Mouse (Mus musculus) lung, postnatal 0 days (tissue): ENCODE measurements around the gene Chd2. TPM values are rescaled to one million over a fixed set of nuclear protein-coding genes. Genes with fewer than 3 reads are reported as not detected.

Source experiments
- ATAC-seq: fragments of 200-750 bp; cut with Nextera tagmentation; 2 replicates; pipeline ENCODE4 v1.8.0; 2017; ENCODE audit warnings: moderate library complexity
- DNase-seq: peaks from one replicate; pipeline ENCODE4 v3.0.0-alpha.2; 2016; ENCODE audit warnings: low spot score
- H3K27ac ChIP-seq: fragments of 300-500 bp; sonication (generic); 2 replicates; pipeline ENCODE4 v1.5.1; 2014; ENCODE audit warnings: antibody characterized with exemption, mild to moderate bottlenecking, low read length, mixed read lengths
- H3K27me3 ChIP-seq: fragments of 300-500 bp; sonication (generic); replicated peaks from 2 replicates; pipeline ENCODE4 v1.6.1; 2014; ENCODE audit warnings: low read length, mixed read lengths; ENCODE audit not compliant: insufficient read depth
- H3K36me3 ChIP-seq: fragments of 300-500 bp; sonication (generic); 2 replicates; pipeline ENCODE4 v1.6.1; 2014; ENCODE audit warnings: low read length, mixed read lengths; ENCODE audit not compliant: insufficient read depth
- H3K4me1 ChIP-seq: fragments of 300-500 bp; sonication (generic); 2 replicates; pipeline ENCODE4 v1.6.1; 2014; ENCODE audit warnings: antibody characterized with exemption, low read depth, low read length, mixed read lengths; ENCODE audit not compliant: insufficient read depth
- H3K4me2 ChIP-seq: fragments of 300-500 bp; sonication (generic); replicated peaks from 2 replicates; pipeline ENCODE4 v1.6.1; 2014; ENCODE audit warnings: low read depth, mild to moderate bottlenecking, low read length, moderate library complexity, mixed read lengths
- H3K4me3 ChIP-seq: fragments of 300-500 bp; sonication (generic); 2 replicates; pipeline ENCODE4 v1.5.1; 2014; ENCODE audit warnings: low read depth, low read length
- H3K9ac ChIP-seq: fragments of 300-500 bp; sonication (generic); replicated peaks from 2 replicates; pipeline ENCODE4 v1.6.1; 2014; ENCODE audit warnings: low read depth, mild to moderate bottlenecking
- H3K9me3 ChIP-seq: fragments of 300-500 bp; sonication (generic); 2 replicates; pipeline ENCODE4 v1.6.1; 2016; ENCODE audit warnings: low read length, mixed read lengths
- CTCF ChIP-seq: IDR thresholded peaks from 2 replicates; pipeline ENCODE4 v1.5.1; 2016; ENCODE audit warnings: antibody characterized with exemption, mild to moderate bottlenecking
- EP300 ChIP-seq: IDR thresholded peaks from 2 replicates; pipeline ENCODE4 v1.6.1; 2016; ENCODE audit warnings: antibody characterized with exemption, mild to moderate bottlenecking, control low read depth
- WGBS: fragments of 180-500 bp; shearing (Covaris S2); extraction: QIAGEN DNeasy Blood & Tissue Kit; methylation state at CpG from one replicate; pipeline ENCODE4 v1.1.7; 2014; 5-methylcytosine and 5-hydroxymethylcytosine counted together
- polyA plus RNA-seq: library from polyadenylated mRNA; unstranded; fragments of >200 nt; fragmentation: Nextera tagmentation; extraction: Ambion mirVana; gene quantifications from 2 replicates; pipeline ENCODE4 v1.2.1, GENCODE M21; 2015

The Chd2 gene
- polyA plus RNA-seq, 1 experiment from 2014 or later, result 38.0 TPM

DNA sequence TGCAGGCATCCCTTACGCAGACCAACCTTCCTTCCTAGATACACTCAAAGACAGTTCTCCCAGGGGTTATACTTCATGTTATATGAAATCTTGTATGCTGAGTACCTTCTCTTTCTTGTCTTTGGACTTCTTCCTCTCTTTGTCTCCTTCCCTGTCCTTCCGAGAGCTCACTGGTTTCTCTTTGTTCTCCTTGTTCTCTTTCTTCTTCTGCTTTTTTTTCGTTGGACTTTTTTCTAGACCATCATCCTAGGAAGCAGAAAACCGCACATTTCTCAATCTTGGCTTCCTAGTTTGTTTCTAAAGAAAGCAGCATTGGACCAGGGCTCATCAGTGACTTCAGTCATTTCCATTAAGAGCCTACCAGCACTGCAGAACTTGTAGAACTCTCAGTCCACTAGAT is 90.0 kb downstream of the Chd2 start:
- H3K9ac ChIP-seq, result no peak overlapping the region
- TF ChIP-seq CTCF, result no peak
- no peak for TF ChIP-seq EP300
- no peaks in the 10 kb centered on the region for H3K27me3 ChIP-seq
- ATAC-seq, result no peak
- peaks cover 76% of the 10 kb centered on the region for H3K36me3 ChIP-seq
- no peaks in the 10 kb centered on the region for H3K4me1 ChIP-seq
- no peak overlapping the region for H3K4me3 ChIP-seq
- DNase-seq, result no peak
- 91% methylated on average over 4 of the region's 4 CpGs for WGBS
- H3K27ac ChIP-seq, result no peak overlapping the region
- no peaks in the 10 kb centered on the region for H3K9me3 ChIP-seq
- H3K4me2 ChIP-seq, result no peak overlapping the region

- DNase-seq (no peak), ATAC-seq (no peak)
- no peak overlapping the region for H3K4me2 ChIP-seq
- 85% methylated on average over 4 of the region's 4 CpGs for WGBS
- peaks cover 67% of the 10 kb centered on the region for H3K36me3 ChIP-seq
- TF ChIP-seq EP300 (no peak), CTCF (no peak)
- no peak overlapping the region for H3K27ac ChIP-seq
- no peaks in the 10 kb centered on the region for H3K9me3 ChIP-seq
- H3K27me3 ChIP-seq, result no peaks in the 10 kb centered on the region
- H3K4me1 ChIP-seq, result no peaks in the 10 kb centered on the region
- H3K4me3 ChIP-seq, result no peak overlapping the region
- H3K9ac ChIP-seq, result no peak overlapping the region
Measured at GRCm38 (mm10) chr7:73442246-73442645, 99.4 kb downstream of the Chd2 start.

DNA sequence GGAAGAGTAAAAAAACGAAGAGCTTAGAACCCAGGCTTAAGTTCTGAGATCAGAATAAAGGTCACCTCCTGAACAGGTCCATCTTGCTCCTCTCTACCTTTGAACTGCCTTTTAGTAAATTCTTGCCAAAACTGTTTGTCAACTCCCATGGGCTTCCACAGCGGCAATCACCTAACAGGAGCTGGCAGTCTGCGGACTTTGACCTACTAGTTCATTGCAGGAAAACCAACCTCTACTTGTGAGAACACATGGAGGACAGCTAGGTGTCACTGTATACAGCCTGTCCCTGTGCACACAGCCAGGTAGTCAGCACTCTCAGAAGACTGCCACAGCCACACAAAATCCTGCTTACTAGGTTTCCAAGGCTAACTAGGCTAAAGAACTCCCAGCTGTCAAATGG is 99.8 kb downstream of the Chd2 start:
- H3K4me1 ChIP-seq, result no peaks in the 10 kb centered on the region
- TF ChIP-seq CTCF (no peak), EP300 (no peak)
- H3K27ac ChIP-seq, result no peak overlapping the region
- H3K36me3 ChIP-seq, result peaks cover 67% of the 10 kb centered on the region
- ATAC-seq (no peak), DNase-seq (no peak)
- H3K9me3 ChIP-seq, result no peaks in the 10 kb centered on the region
- H3K4me3 ChIP-seq, result no peak overlapping the region
- WGBS, result 98% methylated on average over 3 of the region's 3 CpGs
- H3K9ac ChIP-seq, result no peak overlapping the region
- no peaks in the 10 kb centered on the region for H3K27me3 ChIP-seq
- no peak overlapping the region for H3K4me2 ChIP-seq

DNA sequence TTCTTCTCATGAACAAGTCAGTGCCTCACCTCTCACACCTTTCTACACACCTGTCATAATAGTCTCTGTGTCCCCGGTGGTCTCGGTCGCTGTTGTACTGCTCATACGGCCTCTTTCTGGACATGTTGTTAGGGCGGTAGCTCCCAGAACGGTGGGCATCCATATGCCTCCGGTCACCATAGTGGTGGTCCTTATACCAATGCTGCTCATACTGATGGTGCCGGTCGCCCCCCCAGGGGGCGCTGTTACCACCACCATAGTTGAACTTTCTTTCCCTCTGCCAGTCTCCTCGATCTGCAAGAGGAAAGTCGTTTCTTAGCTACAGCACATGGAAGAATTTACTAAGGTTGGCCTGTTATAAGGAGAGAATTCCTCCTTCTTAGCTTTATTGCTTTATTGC is 105.9 kb downstream of the Chd2 start:
- H3K9ac ChIP-seq, result no peak overlapping the region
- H3K36me3 ChIP-seq, result peaks cover 69% of the 10 kb centered on the region
- no peaks in the 10 kb centered on the region for H3K27me3 ChIP-seq
- ATAC-seq, result no peak
- H3K27ac ChIP-seq, result no peak overlapping the region
- H3K9me3 ChIP-seq, result no peaks in the 10 kb centered on the region
- H3K4me2 ChIP-seq, result no peak overlapping the region
- 74% methylated on average over 12 of the region's 12 CpGs for WGBS
- DNase-seq, result no peak
- no peak for TF ChIP-seq EP300
- peak; percentile 46; the same call in 1 of the 2 replicates for TF ChIP-seq CTCF
- no peak overlapping the region for H3K4me3 ChIP-seq
- H3K4me1 ChIP-seq, result no peaks in the 10 kb centered on the region

GRCm38 (mm10) chr7:73434336-73434677 is 107.3 kb downstream of the Chd2 start:
- DNase-seq (no peak), ATAC-seq (no peak)
- no peaks in the 10 kb centered on the region for H3K9me3 ChIP-seq
- TF ChIP-seq CTCF, result no peak
- no peak for TF ChIP-seq EP300
- H3K27me3 ChIP-seq, result no peaks in the 10 kb centered on the region
- H3K4me2 ChIP-seq, result no peak overlapping the region
- WGBS, result 92% methylated on average over 2 of the region's 2 CpGs
- H3K9ac ChIP-seq, result no peak overlapping the region
- H3K27ac ChIP-seq, result no peak overlapping the region
- H3K4me3 ChIP-seq, result no peak overlapping the region
- H3K4me1 ChIP-seq, result no peaks in the 10 kb centered on the region
- peaks cover 62% of the 10 kb centered on the region for H3K36me3 ChIP-seq

- Histone ChIP-seq H3K9ac (no peak overlapping the region), H3K4me2 (no peak overlapping the region), H3K9me3 (no peaks in the 10 kb centered on the region), H3K4me3 (no peak overlapping the region), H3K4me1 (no peaks in the 10 kb centered on the region), H3K27ac (no peak overlapping the region), H3K27me3 (no peaks in the 10 kb centered on the region), H3K36me3 (peaks cover 62% of the 10 kb centered on the region)
- WGBS, result 80% methylated on average over 6 of the region's 6 CpGs
- DNase-seq (no peak), ATAC-seq (no peak)
- TF ChIP-seq CTCF (no peak), EP300 (no peak)
Measured at GRCm38 (mm10) chr7:73433637-73434335, 107.8 kb downstream of the Chd2 start.

DNA sequence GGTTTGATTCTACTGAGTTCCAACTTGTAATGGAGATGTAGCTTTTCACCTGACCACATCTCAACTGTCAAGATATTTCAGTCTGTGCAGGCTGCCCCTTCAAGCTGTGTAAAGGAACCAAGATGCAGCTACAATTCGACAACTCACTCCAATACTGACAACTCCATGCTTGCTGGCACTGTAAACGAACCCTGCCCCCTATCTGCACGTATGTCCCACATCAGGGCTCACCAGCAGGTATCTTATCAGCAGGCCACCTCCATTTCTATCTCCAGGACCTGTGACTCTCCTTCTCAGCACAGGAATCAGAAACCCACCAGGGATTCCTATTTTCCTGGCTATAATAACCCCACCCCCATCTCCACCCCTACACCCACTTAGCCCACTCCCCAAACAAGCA is 113.1 kb downstream of the Chd2 start:
- 85% methylated on average over 3 of the region's 3 CpGs for WGBS
- H3K36me3 ChIP-seq, result peaks cover 25% of the 10 kb centered on the region
- H3K4me3 ChIP-seq, result no peak overlapping the region
- no peaks in the 10 kb centered on the region for H3K4me1 ChIP-seq
- DNase-seq (no peak), ATAC-seq (no peak)
- H3K4me2 ChIP-seq, result no peak overlapping the region
- no peaks in the 10 kb centered on the region for H3K27me3 ChIP-seq
- no peaks in the 10 kb centered on the region for H3K9me3 ChIP-seq
- no peak overlapping the region for H3K9ac ChIP-seq
- TF ChIP-seq EP300 (no peak), CTCF (no peak)
- no peak overlapping the region for H3K27ac ChIP-seq
